Mouse (Mus musculus): ENCODE results near the gene Elavl4. TPM values are rescaled to one million over a fixed set of nuclear protein-coding genes. Genes with fewer than 3 reads are reported as not detected.

The Elavl4 gene
- total RNA-seq (2021): 1 to 10 TPM; 2.4 to 3.1 TPM
- long read RNA-seq, experiment 1: 0 reads
- long read RNA-seq, experiment 2, partial matches to known transcripts: 1 of 4 reads
- long read RNA-seq, experiment 2, other reads (novel, unspliced or antisense): 2 of 4 reads

- peak; percentile 41 to 43 for DNase-seq (ENCODE audit: low spot score in 2 of 2)
These were observed at the start of gene Elavl4 for GRCm38 (mm10) chr4:110351178-110352000. Gene Elavl4, minus strand, starts transcription at chr4:110351909.

- peak; percentile 33 to 51 for DNase-seq (ENCODE audit: low spot score in 2 of 2)
These were observed 45.9 kb upstream of the Elavl4 start, which contains the start of gene Agbl4 for GRCm38 (mm10) chr4:110397618-110398045. Gene Agbl4, plus strand, starts transcription at chr4:110397661.

- no peak for DNase-seq (ENCODE audit: low spot score in 2 of 2)
These were observed 44.5 kb upstream of the Elavl4 start for GRCm38 (mm10) chr4:110396221-110396620.

GRCm38 (mm10) chr4:110360568-110360967 lies 8.9 kb upstream of the Elavl4 start:
- DNase-seq (ENCODE audit: low spot score in 2 of 2): no peak

- DNase-seq (ENCODE audit: low spot score in 2 of 2): no peak
These were observed 276 bp upstream of the Elavl4 start for GRCm38 (mm10) chr4:110352001-110352369.

GRCm38 (mm10) chr4:110350856-110351177 lies 892 bp downstream of the Elavl4 start:
- DNase-seq (ENCODE audit: low spot score in 2 of 2): no peak

DNA sequence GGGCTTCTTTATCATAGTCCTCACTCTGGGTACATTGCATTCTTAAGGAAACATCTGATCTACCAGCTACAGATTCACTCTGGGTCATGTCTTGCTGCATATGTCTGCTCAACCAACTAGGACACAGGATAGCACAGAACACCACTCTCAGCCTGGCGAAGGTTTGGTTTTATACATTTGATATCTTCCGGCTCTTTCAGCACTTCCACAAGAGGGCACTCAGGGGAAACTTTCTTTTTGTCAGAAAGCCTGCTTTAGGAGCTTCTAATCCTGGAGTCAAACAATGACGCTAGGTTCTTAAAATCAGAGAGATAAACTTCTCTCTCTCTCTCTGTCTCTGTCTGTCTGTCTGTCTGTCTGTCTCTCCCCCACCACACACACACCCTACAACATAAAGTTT lies 27.8 kb downstream of the Elavl4 start:
- DNase-seq (ENCODE audit: low spot score in 2 of 2): no peak

DNA sequence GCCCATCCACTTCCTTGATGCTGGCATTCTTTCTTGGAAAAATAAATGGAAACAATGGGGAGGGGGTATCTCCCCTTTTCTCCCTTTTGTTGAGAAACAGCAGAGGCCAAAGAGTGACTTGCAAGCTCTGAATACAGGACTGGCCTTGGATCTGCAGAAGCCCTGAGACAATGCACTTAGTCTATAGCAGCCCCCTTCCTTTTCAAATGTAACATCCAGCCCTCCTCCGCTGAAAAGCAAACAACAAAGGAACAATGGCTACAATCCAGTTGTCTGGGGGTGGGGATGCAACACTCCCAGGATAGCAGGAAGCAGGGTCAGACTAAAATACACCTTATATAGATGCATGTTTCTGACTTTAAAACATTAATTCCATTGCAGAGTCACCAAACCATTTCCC lies 39.6 kb downstream of the Elavl4 start:
- no peak for DNase-seq (ENCODE audit: low spot score in 2 of 2)

DNA sequence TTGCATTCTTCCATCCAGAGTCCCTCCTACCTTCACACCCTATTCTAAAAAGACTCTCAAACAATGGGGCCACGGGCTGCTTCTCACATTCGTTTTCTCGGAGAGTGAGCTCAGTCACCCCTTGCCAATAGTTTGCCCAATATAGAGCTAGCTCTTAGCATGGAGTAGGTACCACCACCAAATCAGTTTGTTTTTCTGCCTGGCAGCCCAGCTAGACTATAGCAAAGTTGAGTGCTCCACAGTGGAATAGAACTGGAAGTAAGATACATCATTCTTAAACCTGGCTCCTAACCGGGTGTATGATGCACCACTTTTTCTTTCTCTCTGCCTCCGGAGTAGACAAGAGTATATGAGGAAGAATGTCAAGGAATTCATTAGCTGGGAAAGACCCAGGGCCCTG lies 44.7 kb downstream of the Elavl4 start:
- DNase-seq (ENCODE audit: low spot score in 2 of 2): no peak

DNA sequence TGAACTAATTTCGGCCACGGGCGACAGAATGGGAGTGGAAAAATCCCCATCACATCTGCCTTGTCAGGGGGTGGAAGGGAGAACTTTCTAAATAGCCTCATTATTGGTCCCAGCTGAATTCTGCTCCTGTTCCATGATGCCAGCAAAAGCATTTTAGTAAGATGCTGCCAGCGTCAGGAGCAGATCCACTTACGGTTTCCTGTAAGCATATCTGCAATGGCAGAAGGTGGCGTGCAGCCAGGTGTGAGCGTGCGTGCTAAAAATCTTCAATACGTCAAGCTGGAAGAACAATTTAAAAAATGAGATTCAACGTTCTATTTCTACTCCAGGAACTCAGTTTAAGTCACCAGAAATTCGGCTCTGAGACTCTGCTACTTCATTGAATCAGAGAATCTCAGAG lies 45.1 kb downstream of the Elavl4 start:
- DNase-seq (ENCODE audit: low spot score in 2 of 2): no peak

- no peak for DNase-seq (ENCODE audit: low spot score in 2 of 2)
These were observed 55.9 kb downstream of the Elavl4 start for GRCm38 (mm10) chr4:110295793-110296192.

GRCm38 (mm10) chr4:110293238-110293637 lies 58.5 kb downstream of the Elavl4 start:
- DNase-seq (ENCODE audit: low spot score in 2 of 2): no peak

DNA sequence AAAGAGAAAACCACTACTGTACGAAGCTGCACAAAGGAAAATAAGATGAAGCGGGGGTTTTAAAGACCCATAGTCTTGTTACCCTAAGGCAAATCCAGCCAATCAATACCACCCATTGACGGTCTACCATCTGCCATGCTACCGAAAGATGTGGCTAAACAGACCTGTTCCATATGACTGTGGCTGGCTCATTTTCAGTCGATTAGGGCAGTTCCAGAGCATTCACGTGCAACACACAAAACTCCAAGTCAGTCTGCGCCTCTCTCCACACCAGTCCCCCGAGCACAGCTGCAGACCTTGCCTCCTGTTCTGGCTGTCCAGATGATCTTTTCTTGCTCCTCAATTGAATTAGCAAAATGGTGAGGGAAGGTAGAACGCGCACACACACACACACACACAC lies 59.2 kb downstream of the Elavl4 start:
- DNase-seq (ENCODE audit: low spot score in 2 of 2): no peak

- no peak for DNase-seq (ENCODE audit: low spot score in 2 of 2)
These were observed 61.1 kb downstream of the Elavl4 start for GRCm38 (mm10) chr4:110290544-110291095.

DNA sequence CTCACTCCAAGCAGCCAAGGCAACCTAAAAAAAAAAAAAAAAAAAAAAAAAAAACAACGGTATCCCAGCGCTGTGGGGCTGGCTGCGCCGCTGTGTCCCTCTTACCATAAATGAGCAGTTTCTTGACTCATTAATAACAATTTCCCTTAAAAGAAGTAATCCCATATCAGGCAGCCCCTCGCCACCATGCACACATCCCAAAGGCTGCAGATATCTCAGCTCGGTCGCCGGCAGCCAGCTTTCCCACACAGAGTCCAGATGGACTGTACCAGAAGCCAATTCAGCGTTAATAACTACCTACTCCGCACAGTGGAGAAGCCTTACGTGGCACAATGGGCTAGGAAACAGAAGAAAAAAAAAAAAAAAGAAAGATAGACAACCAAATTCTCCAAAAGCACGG lies 61.7 kb downstream of the Elavl4 start:
- no peak for DNase-seq (ENCODE audit: low spot score in 2 of 2)

DNA sequence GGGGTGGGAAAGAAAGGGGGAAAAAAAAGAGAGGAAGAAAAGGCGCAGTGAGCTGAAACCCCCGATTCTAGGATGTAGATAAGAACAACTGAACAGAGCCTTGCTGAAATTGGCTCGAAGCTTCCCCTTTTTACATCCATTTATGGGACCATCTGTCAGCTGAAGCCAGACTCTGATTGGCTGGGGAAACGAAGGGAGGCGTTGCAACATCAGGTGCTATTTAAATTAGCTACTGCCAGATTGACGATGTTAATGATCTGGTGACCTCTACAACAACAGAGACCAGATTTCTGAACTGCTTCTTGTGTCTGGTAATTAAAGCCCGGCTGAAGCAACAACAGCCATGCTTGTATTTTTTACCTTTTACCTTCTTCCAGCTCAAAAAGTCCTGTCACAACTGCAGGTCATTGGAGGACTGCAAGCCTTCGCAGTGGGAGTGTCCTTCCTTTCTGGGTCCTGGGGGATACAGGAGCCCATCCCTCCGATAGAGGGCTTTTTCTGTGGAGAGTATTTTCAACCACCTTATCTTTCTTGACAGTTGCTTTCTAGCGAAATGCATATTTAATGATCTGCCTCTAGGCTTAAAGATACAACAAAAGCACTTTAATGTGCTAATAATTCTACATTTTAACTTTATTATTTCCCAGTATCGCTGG lies 64.2 kb downstream of the Elavl4 start:
- no peak for DNase-seq (ENCODE audit: low spot score in 2 of 2)

GRCm38 (mm10) chr4:110286841-110287240 lies 64.9 kb downstream of the Elavl4 start:
- no peak for DNase-seq (ENCODE audit: low spot score in 2 of 2)

DNA sequence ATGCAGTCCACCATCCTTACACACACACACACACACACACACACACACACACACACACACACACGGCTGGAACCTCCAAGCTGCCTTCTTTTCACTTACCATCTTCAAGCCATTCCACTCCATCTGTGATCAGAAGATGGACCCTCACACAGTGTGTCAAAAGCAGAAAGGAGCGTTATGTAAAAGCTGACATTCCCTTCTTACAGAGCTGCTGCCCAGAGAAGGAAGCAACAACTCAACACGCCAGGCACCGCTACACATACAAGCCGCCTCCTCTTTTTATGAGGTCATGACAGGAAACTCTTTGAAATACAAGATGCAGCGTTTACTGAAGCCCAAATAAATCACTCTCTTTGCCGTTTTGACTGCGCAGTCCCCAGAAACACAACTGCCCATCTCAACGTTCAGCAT lies 65.3 kb downstream of the Elavl4 start:
- no peak for DNase-seq (ENCODE audit: low spot score in 2 of 2)

DNA sequence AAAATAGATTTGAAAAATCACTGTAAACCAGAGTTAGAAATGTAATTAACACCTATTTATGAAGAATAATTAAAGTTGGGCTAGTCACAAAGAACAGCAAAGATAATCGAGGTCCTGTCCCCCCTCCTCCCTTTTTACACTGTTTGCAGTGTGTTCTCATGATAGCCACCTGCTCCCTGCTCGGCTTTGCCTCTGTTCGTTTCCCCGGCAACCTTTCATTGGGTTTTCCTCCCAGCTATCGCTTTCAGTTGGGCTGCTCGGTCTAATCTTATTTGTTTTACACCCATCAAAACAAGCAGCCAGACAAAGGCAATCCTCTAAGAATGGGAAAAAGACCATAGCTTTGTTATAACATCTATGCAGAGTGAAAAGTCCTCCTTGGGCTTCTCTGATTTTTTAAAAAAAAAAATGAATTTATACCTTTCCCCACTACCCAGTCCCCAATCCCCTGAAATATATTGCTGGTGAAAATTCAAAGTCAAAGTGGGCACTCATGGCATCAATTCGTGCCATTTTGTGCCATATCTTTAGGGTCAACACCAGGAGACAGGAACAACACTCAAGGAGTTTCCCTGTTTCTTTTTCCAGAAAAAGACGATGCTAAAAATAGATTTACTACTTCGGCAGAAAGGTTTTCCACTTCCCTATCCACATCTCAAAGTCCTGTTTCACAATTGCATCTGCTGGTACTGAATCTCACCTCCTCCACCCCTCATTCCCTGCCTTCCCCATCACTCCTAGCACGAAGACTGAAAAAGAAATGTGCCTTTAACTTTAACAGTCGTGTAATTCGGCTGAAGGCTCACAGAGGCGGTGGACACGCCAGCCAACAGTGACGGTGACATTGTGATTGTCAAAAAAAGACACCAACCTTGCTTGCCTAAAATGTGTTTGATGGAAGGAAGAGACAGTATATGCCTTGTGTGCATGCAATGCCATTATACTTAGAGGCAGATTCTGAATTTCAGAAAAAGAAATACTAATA lies 66.1 kb downstream of the Elavl4 start:
- DNase-seq (ENCODE audit: low spot score in 2 of 2): no peak

DNA sequence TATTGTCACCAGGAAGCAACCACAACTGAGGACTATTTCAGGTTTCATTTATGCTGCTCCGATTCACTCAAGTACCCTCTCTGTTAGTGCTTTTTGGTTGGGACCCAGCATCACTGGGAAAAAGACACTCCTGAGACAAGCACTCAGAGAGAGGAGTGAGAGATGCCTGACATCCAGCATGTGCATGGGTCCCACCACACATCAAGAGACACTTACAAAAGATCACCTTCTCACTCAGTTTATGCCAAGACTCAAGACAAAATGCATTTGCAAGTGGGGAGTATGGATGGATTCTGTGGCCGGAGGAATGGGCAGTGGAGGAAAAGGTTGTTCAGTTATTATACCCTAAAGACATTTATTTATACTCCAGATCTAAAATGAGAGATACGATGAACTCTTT lies 67.3 kb downstream of the Elavl4 start:
- no peak for DNase-seq (ENCODE audit: low spot score in 2 of 2)

- no peak for DNase-seq (ENCODE audit: low spot score in 2 of 2)
These were observed 81.7 kb downstream of the Elavl4 start for GRCm38 (mm10) chr4:110270046-110270445.
